Mouse (Mus musculus) liver (tissue): ENCODE data around the gene Plac8.

Source experiments
- DNase-seq: peaks from one replicate; pipeline ENCODE4 v3.0.0-alpha.2; 2020; ENCODE audit warnings: mixed read lengths

Gene Plac8

DNA sequence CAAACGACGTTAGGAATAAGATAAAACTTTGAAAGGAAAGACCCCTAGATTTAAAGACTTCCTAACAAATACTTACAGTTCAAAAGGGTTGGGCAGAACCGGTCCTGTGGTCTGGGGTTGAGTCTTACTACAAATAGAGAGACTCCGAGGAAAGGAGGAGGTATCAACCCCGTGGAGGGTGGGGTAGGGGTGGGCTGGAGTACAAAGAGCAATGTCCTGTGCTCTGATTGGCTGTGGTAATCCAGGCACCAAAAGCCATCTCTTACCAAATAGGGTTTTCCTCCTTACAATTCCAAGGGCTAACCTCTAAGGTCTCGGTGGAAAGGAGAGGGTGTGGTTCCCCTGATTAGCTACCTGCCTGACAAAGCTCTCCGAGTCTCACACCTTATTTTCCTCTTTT is at the start of gene Plac8:
Plac8 (minus strand) TSS at position 177 of the 400 bp plus-strand sequence.
- peak; percentile 18 for DNase-seq

DNA sequence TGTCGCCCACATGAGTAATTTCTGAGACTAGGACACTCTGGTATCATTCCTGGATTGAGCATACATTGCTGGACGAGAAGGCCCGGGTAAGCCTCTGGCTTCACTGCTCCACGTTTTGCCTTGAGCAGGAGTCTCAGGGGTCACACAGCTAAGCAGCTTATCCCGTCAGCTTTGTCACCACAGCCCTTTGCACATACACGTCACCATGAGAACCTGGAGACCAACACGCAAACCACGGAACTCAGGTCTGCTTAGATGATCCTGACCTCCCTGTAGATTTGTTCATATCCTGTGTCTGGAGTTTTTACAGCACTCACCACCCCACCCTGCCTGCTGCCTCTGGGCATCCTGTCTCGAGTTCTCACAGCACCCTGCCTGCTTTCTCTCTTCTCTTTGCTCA is 48.9 kb upstream of the Plac8 start:
- no peak for DNase-seq

DNA sequence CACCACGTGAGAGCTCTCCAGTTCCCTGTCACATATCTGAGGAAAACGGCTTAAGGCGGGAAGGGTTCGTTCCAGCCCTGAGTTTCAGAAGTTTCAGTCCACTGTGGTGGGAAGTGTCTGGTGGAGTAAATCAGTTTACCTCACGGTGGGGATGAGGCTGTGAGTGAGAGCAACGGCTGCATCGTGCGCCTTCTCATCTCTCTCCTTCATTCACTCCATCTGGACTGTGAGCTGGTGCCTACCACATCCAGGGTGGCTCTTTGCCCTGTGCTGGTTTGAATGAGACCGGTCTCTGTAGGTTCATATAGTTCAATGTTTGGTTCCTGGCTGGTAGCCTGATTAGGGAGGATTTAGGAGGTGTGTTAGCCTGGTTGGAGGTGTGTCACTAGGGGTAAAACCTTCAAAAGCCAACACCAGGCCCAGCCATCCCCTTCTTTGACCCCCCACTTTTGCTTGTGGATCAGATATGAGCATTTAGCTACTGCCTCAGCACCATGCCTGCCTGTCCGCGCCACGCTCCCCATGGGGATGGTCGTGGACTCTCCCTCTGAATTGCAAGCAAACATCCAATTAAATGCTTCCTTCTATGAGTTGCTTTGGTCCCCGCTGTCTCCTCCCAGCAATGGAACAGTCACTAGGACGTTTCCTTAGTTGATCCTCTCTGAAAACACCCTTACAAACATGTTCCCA is 47.7 kb upstream of the Plac8 start:
- DNase-seq: no peak

DNA sequence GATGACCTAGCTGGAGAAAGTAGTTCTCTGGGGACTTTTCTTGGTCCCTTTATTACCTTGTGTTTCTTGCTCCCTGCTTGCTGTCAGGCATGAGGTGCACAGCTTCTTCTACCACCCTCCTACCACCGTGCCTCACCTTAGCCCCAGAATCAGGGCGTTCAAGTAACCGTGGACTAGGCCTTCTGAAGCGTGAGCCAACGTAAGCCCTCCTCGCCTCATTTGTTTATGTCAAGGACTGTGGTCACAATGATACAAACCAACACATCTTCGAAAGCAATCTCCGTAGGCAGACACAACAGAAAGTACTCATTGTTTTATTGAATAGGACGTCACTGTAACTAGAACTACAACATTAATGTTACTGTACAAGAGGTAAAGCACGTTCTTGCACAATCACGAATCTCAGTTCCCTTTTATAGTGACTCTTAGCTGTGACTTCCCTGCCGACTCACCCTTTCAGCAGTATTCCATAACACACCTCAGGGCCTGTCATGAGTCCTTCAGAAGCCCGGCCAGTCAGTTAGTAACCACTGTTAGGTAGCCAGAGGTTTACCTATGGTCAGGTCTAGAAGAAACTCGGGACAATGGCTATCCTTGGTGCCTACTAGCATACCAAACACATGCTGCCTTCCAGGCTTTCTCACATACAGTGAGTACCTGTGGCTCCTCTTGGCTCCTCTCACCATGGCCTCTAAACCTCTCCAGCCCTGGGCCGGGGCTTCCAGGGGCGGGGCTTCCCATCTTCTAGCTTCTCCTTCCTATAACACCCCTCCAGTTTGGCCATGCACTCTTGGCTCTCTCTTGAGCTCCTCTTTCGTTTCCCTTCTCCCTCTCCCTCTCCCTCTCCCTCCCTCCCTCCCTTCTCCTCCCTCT is 42.1 kb upstream of the Plac8 start:
- no peak for DNase-seq

DNA sequence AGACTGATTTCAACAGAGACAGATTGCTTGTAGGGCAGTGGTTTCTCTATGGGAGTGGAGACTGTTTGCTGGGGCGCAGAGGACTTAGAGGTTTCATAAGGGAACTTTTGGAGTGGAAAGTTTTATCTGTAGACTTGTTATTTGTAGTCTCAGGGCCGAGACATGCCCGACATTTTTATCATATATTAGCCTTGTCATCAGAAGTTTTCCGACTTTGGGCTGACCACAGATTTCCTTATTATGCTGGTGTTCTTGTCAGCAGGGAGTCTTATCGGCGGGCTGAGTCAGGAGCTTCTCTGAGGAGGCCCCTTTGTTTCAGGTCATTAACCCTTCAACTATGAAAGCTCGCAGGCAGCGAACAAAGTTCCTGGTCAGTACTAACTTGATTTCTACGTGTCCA is 35.8 kb upstream of the Plac8 start:
- DNase-seq: no peak

DNA sequence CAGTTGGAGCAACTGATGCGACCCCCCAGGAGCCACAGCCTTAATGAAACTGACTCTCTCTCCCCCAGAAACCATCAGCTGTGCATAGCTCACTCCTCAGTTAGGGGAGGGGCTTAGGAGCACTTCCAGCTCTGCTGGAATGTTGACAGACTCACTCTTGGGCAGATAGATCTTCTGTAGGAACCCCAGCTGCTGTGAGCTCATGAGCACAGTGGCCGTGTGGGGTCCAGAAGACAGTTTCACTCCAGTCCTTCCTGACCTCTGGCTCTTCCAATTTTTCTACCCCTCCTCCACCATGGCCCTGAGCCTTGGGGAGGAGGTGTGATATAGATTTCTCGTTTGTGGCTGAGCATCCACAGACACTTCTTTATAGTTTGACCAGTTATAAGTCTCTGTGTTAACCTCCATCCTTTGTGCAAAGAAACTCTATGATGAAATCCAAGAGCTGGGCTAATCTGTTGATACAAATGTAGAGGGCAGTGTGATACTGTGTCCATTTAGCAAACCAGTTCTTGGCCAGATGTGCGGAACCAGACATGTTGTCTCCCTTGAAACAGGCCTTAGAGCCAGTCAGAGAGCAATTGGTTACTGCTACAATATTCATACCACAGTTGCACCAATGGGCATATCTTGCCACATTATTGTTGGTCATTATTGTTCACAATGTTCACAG is 35.2 kb upstream of the Plac8 start:
- DNase-seq: no peak

DNA sequence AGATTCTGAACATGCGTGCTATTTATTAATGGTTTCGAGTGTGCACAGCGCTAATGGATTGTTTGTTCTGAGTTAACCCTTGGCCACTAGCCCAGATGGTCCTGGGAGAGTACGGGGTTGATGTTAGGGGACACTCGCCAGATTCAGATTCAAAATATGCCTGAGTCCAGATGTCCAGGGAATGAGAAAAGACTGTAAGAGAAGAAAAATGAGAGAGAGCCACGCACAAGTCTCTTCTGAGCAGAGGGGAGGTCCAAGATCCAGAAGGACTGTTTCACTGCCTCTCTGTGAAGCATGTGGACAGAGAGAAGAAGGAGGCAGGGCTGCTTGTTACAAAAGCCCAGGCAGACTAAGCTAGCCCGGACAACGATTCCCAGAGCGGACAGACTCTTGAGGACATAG is 33.8 kb upstream of the Plac8 start:
- no peak for DNase-seq

DNA sequence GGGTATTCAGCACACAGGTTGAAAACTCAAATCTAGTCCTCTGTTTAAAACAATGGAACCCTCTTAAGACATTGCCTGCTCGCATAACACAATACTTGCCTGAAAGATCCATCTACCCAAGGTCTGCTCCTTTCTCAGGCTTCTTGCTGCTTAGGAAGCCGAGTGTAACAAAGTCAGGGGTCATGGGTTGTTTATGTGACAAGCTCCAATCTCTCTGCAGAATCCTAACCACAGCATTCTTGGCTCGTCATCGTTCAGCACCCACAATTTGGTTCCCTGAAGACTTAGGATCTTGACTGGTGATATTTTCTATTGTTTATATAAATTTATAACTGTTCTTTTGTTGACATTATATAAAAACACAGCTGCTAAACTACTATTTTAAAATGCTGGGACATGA is 32.0 kb upstream of the Plac8 start:
- no peak for DNase-seq

DNA sequence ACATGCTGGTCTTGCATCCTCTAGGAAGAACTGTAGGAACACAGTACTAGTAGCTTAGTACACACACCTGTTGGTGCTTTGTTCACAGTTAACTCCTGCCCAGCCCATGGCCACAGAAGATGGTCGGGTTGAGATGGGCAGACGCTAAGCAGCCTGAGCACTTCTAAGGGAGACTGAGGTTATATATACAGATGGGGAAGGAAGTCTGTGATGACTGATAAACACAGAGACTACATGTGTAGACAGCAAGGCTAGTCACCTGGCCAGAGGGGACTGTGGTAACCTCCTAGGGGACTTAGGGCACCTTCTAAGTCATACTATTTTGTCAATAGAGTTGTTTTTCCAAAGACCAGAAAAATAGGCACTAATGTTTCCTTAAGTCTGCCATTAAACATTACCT is 29.8 kb upstream of the Plac8 start:
- no peak for DNase-seq

DNA sequence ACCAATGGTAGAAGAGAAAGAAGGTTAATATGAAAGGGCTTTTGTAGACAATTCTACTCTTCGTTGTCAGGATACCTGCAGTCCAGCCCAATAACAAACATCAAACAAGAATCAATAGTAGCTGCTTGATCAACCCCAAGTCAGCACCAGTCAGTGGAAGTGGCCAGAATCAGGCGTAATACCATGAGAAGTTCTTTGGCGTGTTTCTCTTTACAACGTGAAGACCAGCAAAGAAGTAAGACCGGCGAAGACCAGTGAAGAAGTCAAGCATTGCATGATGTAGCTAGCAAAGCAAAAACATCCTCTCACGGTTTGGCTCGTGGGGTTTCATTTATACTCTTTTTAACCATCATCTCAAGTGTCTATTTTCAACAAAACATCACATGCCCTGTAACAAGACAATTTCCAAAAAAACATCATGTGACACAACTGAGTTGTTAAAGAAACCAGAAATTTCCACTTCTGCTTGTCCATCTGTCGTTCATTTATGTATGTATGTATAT is 27.0 kb upstream of the Plac8 start:
- no peak for DNase-seq

DNA sequence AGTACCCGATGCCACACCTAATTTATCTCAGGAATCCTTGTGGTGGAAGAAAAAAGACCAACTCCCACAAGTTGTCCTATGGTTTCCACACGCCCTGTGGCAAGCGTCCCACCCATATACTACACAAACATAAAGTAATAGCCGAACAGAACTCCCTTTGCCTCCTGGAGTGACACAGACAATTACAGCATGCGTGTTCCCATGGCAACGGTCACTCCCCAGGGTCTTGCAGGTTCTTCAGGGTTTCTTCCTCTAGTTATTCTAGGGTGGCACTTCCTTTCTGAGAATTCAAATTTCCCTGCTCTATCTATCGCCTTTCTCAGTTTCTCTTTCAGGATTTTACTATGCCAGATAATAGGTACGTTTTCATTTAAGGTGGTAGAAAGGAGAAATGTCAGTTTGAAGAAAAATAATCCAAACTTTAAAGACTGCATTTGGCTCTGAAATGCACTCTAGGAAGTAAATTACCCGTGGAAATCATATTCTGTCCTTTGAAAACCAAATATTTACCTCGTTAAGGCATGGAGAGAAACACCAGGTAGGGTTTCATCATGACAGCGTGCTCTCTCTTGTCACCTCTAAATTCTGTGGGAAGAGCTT is 25.9 kb upstream of the Plac8 start:
- DNase-seq: no peak

DNA sequence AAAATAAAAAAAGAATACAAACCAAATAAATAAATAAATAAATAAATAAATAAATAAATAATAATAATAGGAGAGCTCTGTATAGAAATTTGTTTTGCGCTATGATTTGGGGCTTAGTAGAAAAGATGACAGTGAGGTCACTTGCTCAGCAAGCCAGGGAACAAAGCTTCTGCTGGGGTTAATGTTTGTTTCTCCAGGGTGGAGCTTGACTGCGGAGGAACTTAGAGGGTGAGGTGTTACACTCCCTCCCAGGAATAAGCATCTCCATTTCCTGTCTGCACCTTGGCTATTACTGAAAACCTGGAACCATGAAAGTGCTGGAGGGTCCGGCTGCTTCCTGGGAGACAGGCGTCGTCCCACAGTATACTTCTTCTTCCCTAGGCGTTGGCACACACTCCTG is 24.0 kb upstream of the Plac8 start:
- no peak for DNase-seq

DNA sequence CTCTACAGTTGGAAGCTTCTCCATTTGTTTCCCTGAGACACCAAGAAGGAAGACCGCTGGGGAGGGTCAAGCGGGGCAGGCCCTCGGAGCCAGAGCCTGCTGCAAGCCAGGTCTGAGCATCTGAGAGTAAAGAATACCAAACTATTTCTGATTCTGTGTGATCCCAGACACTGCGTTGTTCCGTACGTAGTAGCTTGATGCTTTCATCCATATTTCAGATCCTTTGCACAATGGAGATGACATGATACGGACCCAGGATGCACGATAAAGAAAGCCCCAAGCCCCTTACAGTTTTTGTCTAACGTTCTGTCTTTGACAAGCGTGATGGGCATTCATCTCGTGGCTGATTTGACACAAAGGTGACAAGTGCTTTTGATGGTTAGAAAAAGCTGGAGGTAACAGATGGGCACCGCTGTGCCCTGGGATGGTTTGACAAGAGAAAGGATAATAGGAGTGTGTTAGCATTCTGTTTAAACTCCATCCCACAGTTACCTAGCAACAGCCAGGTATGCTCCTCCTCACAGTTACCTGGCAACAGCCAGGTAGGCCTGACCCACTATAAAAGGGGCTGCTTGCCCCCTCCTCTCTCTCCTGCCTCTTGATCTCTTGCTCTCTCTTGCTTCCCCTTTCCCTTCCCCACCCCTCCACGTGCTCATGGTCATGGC is 22.9 kb upstream of the Plac8 start:
- no peak for DNase-seq

DNA sequence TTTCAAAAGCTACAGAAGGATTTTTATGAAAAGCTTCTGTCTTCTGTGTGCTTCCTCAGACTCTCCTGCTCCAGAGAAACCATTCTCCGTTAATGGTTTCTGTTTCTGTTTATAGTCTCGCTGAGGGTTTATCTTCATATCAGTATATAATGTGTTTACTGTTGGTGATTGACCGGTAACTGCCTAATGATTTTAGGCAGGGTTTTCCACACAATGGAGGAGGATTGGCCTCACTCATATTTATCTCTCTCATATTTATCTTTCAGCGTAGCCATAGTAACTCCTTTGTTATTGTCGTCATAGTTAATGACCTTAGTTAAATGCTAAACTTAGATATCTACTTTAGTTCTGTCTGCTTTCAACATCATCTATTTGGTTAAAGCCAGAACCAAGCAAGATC is 18.5 kb upstream of the Plac8 start:
- no peak for DNase-seq

DNA sequence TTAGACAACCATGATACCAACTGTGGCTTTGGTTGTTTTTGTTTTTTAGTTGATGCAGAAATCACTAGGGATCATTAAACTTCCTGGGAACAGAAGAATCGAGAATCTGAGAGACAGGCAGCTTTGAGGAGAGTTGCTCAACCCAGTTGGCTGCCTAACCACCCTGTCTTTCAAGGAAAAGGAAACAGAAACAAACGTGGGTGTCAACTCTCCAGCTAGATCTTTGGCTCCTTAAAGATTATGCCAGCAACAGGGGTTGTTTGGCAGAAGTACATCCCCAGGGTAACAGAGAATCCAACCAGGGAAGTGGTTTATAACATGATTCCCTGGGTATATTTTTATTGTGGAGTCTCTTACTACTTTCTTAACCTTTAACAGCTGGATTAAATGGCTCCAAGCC is 15.6 kb upstream of the Plac8 start:
- DNase-seq: no peak

DNA sequence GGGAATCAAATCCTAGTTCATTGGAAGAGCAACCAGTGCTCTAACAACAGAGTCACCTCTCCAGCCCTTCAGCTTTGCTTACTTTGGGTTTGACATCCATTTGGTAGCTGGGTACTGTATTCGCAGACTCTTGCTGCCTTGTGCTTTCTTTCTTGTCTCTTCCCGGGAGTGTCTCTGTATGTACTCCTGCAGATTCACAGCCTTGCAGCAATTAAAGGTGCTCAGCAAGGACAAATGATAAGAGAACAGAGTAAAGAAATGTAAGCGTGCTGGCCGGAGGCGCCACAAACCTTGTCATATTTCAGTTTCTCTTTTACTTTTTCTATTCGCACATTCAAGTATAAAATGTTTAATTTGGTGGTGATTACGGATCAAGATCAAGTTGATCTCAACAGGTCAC is 15.1 kb upstream of the Plac8 start:
- DNase-seq: no peak

DNA sequence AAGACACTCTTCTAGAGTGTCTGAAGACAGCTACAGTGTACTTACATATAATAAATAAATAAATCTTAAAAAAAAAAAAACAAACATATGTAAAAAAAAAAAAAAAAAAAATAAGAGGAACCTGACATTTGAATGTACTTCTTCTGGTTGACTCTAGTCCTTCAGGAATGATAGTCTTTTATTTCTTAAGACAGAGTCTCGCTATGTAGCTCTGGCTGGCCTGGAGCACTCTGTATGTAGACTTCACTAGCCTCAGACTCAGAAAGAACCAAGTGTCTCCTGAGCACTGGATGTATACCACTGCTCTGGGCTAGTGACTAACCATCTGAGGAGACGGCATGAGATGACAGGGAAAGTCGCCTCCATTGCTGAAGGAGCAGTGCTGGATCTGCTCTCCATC is 13.6 kb upstream of the Plac8 start:
- DNase-seq: no peak

DNA sequence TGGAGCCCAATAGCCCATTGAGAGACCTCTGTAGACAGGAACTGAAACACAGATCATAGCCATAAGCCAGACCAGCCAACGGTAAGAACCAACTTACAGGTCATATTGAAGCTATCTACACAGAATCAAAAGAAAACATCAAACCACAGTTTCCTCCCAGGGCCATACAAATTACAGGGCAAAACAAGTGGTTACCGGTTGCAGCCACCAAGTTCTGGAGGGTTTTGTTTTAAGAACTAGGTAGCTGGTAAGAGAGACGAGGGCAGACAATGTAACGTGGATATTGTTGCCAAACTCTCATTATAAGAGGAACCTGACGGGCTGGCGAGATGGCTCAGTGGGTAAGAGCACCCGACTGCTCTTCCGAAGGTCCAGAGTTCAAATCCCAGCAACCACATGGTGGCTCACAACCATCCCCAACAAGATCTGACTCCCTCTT is 13.2 kb upstream of the Plac8 start:
- DNase-seq: no peak

DNA sequence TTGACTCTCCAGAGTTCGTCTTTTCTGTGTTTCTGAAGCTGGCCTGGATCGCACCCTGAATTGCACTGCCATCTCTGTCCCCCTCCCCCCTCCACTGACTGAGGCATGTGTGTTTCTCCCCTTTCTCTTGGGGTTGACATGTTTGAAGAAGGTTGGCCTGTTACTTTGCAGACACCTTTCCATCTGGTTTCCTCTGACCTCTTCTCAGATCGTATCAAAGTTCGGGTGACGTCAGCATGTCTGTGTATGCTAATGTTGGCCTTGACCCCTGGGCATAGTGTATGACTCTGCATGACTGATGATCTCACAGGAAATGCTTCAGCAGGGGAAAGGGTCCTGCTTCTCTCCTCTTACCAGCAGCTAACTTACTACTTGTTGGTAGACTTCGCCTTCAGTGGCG is 11.0 kb upstream of the Plac8 start:
- DNase-seq: no peak

DNA sequence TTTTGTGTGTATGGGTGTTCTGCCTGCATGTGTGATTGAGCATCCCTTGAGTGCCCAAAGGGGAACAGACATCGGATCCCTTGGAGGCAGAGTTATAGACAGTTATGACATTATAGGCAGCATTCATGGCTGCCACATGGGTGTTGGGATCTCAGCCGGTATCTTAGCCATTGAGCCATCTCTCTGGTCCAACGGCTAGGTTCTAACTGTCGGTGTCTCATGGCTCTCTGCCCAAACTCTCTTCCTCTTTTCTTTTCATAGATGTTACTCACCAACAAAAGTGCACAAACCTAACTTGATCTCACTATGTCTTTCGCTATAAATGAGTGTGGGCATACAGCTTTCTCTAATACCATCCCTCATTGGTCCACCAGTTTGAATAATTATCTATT is 10.4 kb upstream of the Plac8 start:
- no peak for DNase-seq

DNA sequence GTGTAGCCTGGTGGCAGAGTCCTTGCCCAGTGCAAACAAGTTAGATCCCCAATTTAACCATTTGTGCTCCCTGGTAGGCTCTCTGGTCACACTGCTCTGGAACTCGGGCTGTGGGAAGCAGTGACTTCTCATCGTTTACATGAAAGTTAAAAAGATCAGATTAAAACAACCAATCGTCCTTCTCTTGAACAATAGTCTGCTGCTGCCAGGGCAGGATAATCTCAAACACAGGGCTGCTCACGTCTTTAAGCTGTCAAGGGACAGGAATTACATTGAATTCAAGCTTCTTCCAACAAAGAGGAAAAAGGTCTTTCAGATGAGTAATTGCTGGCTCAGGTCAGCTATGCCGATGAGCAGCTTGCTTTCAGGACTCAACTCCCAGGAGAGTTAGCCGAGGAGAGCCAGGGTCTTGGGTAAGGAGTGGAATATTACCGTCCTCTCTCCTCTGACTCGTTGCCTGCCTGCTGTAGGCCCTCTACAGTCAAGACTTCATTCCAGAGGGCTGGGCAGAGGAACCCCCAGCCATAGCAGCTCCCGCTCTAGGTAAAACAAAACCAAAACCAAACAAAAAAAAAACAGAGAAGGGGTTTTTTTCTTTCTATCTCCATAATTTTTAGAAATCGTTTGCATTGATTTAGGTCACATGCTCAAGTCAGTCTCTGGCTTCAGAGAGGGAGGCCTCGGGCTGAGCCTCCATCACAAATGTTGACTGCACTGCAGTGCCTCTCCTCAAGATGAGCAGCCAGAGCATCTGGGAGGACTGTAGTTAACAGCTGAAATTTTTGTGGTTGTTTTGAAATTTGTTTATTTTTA is 9.8 kb upstream of the Plac8 start:
- no peak for DNase-seq
